Mouse (Mus musculus): Measurements from ENCODE around the gene Clca3b.
"Not testable (repeated sequence)": the region's sequence is repeated elsewhere in the genome, so short reads cannot be mapped to it uniquely, and the experiment has no call there.

- TF ChIP-seq CTCF, EP300 (IDR thresholded peaks at IDR 0.05; ENCODE audit: low read depth): not testable (repeated sequence)
Observed at GRCm38 (mm10) chr3:144819219-144819618, 29.9 kb downstream of the Clca3b start, which contains the start of gene Clca3a2.

Measured in liver, postnatal 0 days (tissue).